Mouse (Mus musculus): ENCODE measurements around the gene Nme9.

DNA sequence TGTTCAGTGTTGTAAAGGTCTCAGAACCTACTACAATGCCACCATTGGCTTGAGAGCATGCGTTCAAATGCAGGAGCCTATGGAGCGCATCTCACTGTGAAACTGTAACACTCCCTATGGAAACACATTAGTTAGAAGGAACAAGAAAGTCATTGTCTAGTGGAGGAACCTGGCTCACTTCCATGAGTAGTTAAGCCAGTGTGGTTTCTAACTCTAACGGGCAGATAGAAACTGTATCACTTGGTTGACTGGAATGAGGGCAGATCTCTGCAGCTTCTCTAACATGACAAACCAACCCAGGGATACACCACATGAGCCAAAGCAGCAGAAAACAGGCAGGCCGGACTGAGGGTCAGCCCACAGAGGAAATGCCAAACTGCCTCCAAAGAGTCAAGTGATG is 2.9 kb downstream of the Nme9 start:
- TF ChIP-seq CTCF (IDR thresholded peaks at IDR 0.05; ENCODE audit: low read depth) (no peak), EP300 (IDR thresholded peaks at IDR 0.05; ENCODE audit: low read depth) (no peak)

Measured in heart, postnatal 0 days (tissue).